Mouse (Mus musculus): ENCODE data around the gene C130026I21Rik. TPM values are rescaled to one million over a fixed set of nuclear protein-coding genes. Genes with fewer than 3 reads are reported as not detected.
"Not testable (repeated sequence)": the region's sequence is repeated elsewhere in the genome, so short reads cannot be mapped to it uniquely, and the experiment has no call there.

Gene C130026I21Rik
- polyA plus RNA-seq, 1 experiment from 2014 or later: not detected

GRCm38 (mm10) chr1:85178971-85179370, 91.4 kb downstream of the C130026I21Rik start:
- DNase-seq (ENCODE audit: low spot score); H3K36me3 ChIP-seq (ENCODE audit: control insufficient read depth, insufficient read depth, low read length); H3K4me3 ChIP-seq (ENCODE audit: low read depth, low read length); H3K9ac ChIP-seq (ENCODE audit: low read length); H3K4me1 ChIP-seq (ENCODE audit: control insufficient read depth, insufficient read depth, low read length); ATAC-seq (ENCODE audit: insufficient read depth, low FRiP score, low TSS enrichment); H3K9me3 ChIP-seq (ENCODE audit: control insufficient read depth, low read length); H3K4me2 ChIP-seq (ENCODE audit: low read depth); H3K27me3 ChIP-seq (ENCODE audit: control insufficient read depth, insufficient read depth, low read length); H3K27ac ChIP-seq (ENCODE audit: low read depth, low read length): not testable (repeated sequence)
- 85% methylated on average over 4 of the region's 4 CpGs for WGBS

- H3K27me3 ChIP-seq (ENCODE audit: control insufficient read depth, insufficient read depth, low read length); H3K27ac ChIP-seq (ENCODE audit: low read depth, low read length); DNase-seq (ENCODE audit: low spot score); H3K4me3 ChIP-seq (ENCODE audit: low read depth, low read length); H3K4me1 ChIP-seq (ENCODE audit: control insufficient read depth, insufficient read depth, low read length); H3K36me3 ChIP-seq (ENCODE audit: control insufficient read depth, insufficient read depth, low read length); H3K4me2 ChIP-seq (ENCODE audit: low read depth); ATAC-seq (ENCODE audit: insufficient read depth, low FRiP score, low TSS enrichment); H3K9me3 ChIP-seq (ENCODE audit: control insufficient read depth, low read length); H3K9ac ChIP-seq (ENCODE audit: low read length): not testable (repeated sequence)
- 49% methylated on average over 1 of the region's 2 CpGs for WGBS
Measured at GRCm38 (mm10) chr1:85162841-85163240, 107.5 kb downstream of the C130026I21Rik start.

GRCm38 (mm10) chr1:85155151-85155550, 115.2 kb downstream of the C130026I21Rik start:
- H3K36me3 ChIP-seq (ENCODE audit: control insufficient read depth, insufficient read depth, low read length); H3K4me1 ChIP-seq (ENCODE audit: control insufficient read depth, insufficient read depth, low read length); H3K4me3 ChIP-seq (ENCODE audit: low read depth, low read length); DNase-seq (ENCODE audit: low spot score); H3K9me3 ChIP-seq (ENCODE audit: control insufficient read depth, low read length); H3K9ac ChIP-seq (ENCODE audit: low read length); H3K27me3 ChIP-seq (ENCODE audit: control insufficient read depth, insufficient read depth, low read length); ATAC-seq (ENCODE audit: insufficient read depth, low FRiP score, low TSS enrichment); H3K27ac ChIP-seq (ENCODE audit: low read depth, low read length); H3K4me2 ChIP-seq (ENCODE audit: low read depth): not testable (repeated sequence)
- WGBS: 78% methylated on average over 4 of the region's 5 CpGs

- H3K27me3 ChIP-seq (ENCODE audit: control insufficient read depth, insufficient read depth, low read length); H3K4me3 ChIP-seq (ENCODE audit: low read depth, low read length); H3K9me3 ChIP-seq (ENCODE audit: control insufficient read depth, low read length); DNase-seq (ENCODE audit: low spot score); H3K4me1 ChIP-seq (ENCODE audit: control insufficient read depth, insufficient read depth, low read length); H3K4me2 ChIP-seq (ENCODE audit: low read depth); H3K27ac ChIP-seq (ENCODE audit: low read depth, low read length); ATAC-seq (ENCODE audit: insufficient read depth, low FRiP score, low TSS enrichment); H3K36me3 ChIP-seq (ENCODE audit: control insufficient read depth, insufficient read depth, low read length); H3K9ac ChIP-seq (ENCODE audit: low read length): not testable (repeated sequence)
- WGBS: 91% methylated on average over 19 of the region's 22 CpGs
Measured at GRCm38 (mm10) chr1:85133671-85134070, 136.7 kb downstream of the C130026I21Rik start.

- not testable (repeated sequence) for H3K36me3 ChIP-seq (ENCODE audit: control insufficient read depth, insufficient read depth, low read length); ATAC-seq (ENCODE audit: insufficient read depth, low FRiP score, low TSS enrichment); DNase-seq (ENCODE audit: low spot score); H3K4me2 ChIP-seq (ENCODE audit: low read depth); H3K4me3 ChIP-seq (ENCODE audit: low read depth, low read length); H3K9ac ChIP-seq (ENCODE audit: low read length); H3K9me3 ChIP-seq (ENCODE audit: control insufficient read depth, low read length); H3K27ac ChIP-seq (ENCODE audit: low read depth, low read length); H3K27me3 ChIP-seq (ENCODE audit: control insufficient read depth, insufficient read depth, low read length); H3K4me1 ChIP-seq (ENCODE audit: control insufficient read depth, insufficient read depth, low read length)
- 89% methylated on average over 4 of the region's 4 CpGs for WGBS
Measured at GRCm38 (mm10) chr1:85121841-85122240, 148.5 kb downstream of the C130026I21Rik start.

- DNase-seq (ENCODE audit: low spot score); H3K4me1 ChIP-seq (ENCODE audit: control insufficient read depth, insufficient read depth, low read length); H3K9ac ChIP-seq (ENCODE audit: low read length); H3K4me3 ChIP-seq (ENCODE audit: low read depth, low read length); H3K27me3 ChIP-seq (ENCODE audit: control insufficient read depth, insufficient read depth, low read length); H3K4me2 ChIP-seq (ENCODE audit: low read depth); ATAC-seq (ENCODE audit: insufficient read depth, low FRiP score, low TSS enrichment); H3K27ac ChIP-seq (ENCODE audit: low read depth, low read length); H3K9me3 ChIP-seq (ENCODE audit: control insufficient read depth, low read length); H3K36me3 ChIP-seq (ENCODE audit: control insufficient read depth, insufficient read depth, low read length): not testable (repeated sequence)
- WGBS: 79% methylated on average over 5 of the region's 6 CpGs
Measured at GRCm38 (mm10) chr1:85118341-85118740, 152.0 kb downstream of the C130026I21Rik start.

GRCm38 (mm10) chr1:85117537-85117936, 152.8 kb downstream of the C130026I21Rik start:
- not testable (repeated sequence) for DNase-seq (ENCODE audit: low spot score); H3K9ac ChIP-seq (ENCODE audit: low read length); H3K36me3 ChIP-seq (ENCODE audit: control insufficient read depth, insufficient read depth, low read length); H3K4me3 ChIP-seq (ENCODE audit: low read depth, low read length); H3K4me1 ChIP-seq (ENCODE audit: control insufficient read depth, insufficient read depth, low read length); ATAC-seq (ENCODE audit: insufficient read depth, low FRiP score, low TSS enrichment); H3K9me3 ChIP-seq (ENCODE audit: control insufficient read depth, low read length); H3K4me2 ChIP-seq (ENCODE audit: low read depth); H3K27ac ChIP-seq (ENCODE audit: low read depth, low read length); H3K27me3 ChIP-seq (ENCODE audit: control insufficient read depth, insufficient read depth, low read length)
- 63% methylated on average over 4 of the region's 6 CpGs for WGBS

GRCm38 (mm10) chr1:85114666-85115402, 155.5 kb downstream of the C130026I21Rik start:
- not testable (repeated sequence) for DNase-seq (ENCODE audit: low spot score); H3K4me1 ChIP-seq (ENCODE audit: control insufficient read depth, insufficient read depth, low read length); H3K27me3 ChIP-seq (ENCODE audit: control insufficient read depth, insufficient read depth, low read length); H3K9me3 ChIP-seq (ENCODE audit: control insufficient read depth, low read length); ATAC-seq (ENCODE audit: insufficient read depth, low FRiP score, low TSS enrichment); H3K4me3 ChIP-seq (ENCODE audit: low read depth, low read length); H3K27ac ChIP-seq (ENCODE audit: low read depth, low read length); H3K4me2 ChIP-seq (ENCODE audit: low read depth); H3K9ac ChIP-seq (ENCODE audit: low read length); H3K36me3 ChIP-seq (ENCODE audit: control insufficient read depth, insufficient read depth, low read length)
- WGBS: 59% methylated on average over 6 of the region's 6 CpGs

- not testable (repeated sequence) for H3K9ac ChIP-seq (ENCODE audit: low read length); H3K9me3 ChIP-seq (ENCODE audit: control insufficient read depth, low read length); H3K36me3 ChIP-seq (ENCODE audit: control insufficient read depth, insufficient read depth, low read length); DNase-seq (ENCODE audit: low spot score); H3K4me3 ChIP-seq (ENCODE audit: low read depth, low read length); H3K27me3 ChIP-seq (ENCODE audit: control insufficient read depth, insufficient read depth, low read length); H3K27ac ChIP-seq (ENCODE audit: low read depth, low read length); H3K4me1 ChIP-seq (ENCODE audit: control insufficient read depth, insufficient read depth, low read length); H3K4me2 ChIP-seq (ENCODE audit: low read depth); ATAC-seq (ENCODE audit: insufficient read depth, low FRiP score, low TSS enrichment)
- WGBS: 82% methylated on average over 3 of the region's 3 CpGs
Measured at GRCm38 (mm10) chr1:85114078-85114477, 156.3 kb downstream of the C130026I21Rik start.

Measured in neural tube, embryonic 11.5 days (tissue).